Mouse (Mus musculus) stomach, postnatal 0 days (tissue): ENCODE results near the gene Hoxa5. TPM values are rescaled to one million over a fixed set of nuclear protein-coding genes. Genes with fewer than 3 reads are reported as not detected.
A peak's percentile ranks its signal among the peaks of the same experiment; 100 is the strongest.

Experiments
- ATAC-seq: fragments of 200-750 bp; cut with Nextera tagmentation; 2 replicates; pipeline ENCODE4 v1.8.0; 2017; ENCODE audit not compliant: low FRiP score, low TSS enrichment
- DNase-seq: peaks from one replicate; pipeline ENCODE4 v3.0.0-alpha.2; 2016; ENCODE audit warnings: low spot score
- H3K27ac ChIP-seq: fragments of 300-500 bp; sonication (generic); replicated peaks from 2 replicates; pipeline ENCODE4 v1.5.1; 2014; ENCODE audit warnings: mild to moderate bottlenecking, control low read depth
- H3K27me3 ChIP-seq: fragments of 300-500 bp; sonication (generic); 2 replicates; pipeline ENCODE4 v1.6.1; 2014; ENCODE audit warnings: low read length; ENCODE audit not compliant: control insufficient read depth, insufficient read depth
- H3K36me3 ChIP-seq: fragments of 300-500 bp; sonication (generic); 2 replicates; pipeline ENCODE4 v1.6.1; 2014; ENCODE audit warnings: low read length, mixed read lengths; ENCODE audit not compliant: control insufficient read depth, insufficient read depth
- H3K4me1 ChIP-seq: fragments of 300-500 bp; sonication (generic); replicated peaks from 2 replicates; pipeline ENCODE4 v1.6.1; 2014; ENCODE audit warnings: antibody characterized with exemption; ENCODE audit not compliant: control insufficient read depth, insufficient read depth
- H3K4me2 ChIP-seq: fragments of 300-500 bp; sonication (generic); replicated peaks from 2 replicates; pipeline ENCODE4 v1.6.1; 2014; ENCODE audit warnings: low read depth, mild to moderate bottlenecking, control low read depth, moderate library complexity
- H3K4me3 ChIP-seq: fragments of 300-500 bp; sonication (generic); 2 replicates; pipeline ENCODE4 v1.5.1; 2014; ENCODE audit warnings: low read depth, low read length, control low read depth
- H3K9ac ChIP-seq: fragments of 300-500 bp; sonication (generic); 2 replicates; pipeline ENCODE4 v1.6.1; 2014; ENCODE audit warnings: mild to moderate bottlenecking, low read length, control low read depth, mixed read lengths
- H3K9me3 ChIP-seq: fragments of 300-500 bp; sonication (generic); 2 replicates; pipeline ENCODE4 v1.6.1; 2016; ENCODE audit warnings: low read length; ENCODE audit not compliant: control insufficient read depth
- CTCF ChIP-seq: IDR thresholded peaks from 2 replicates; pipeline ENCODE4 v1.5.1; 2016; ENCODE audit warnings: antibody characterized with exemption, low read depth, mild to moderate bottlenecking, moderate library complexity
- EP300 ChIP-seq: optimal IDR thresholded peaks from 2 replicates; pipeline ENCODE3; 2016; ENCODE audit warnings: antibody characterized with exemption
- WGBS: fragments of 180-500 bp; shearing (Covaris S2); extraction: QIAGEN DNeasy Blood & Tissue Kit; methylation state at CpG from one replicate; pipeline ENCODE4 v1.1.7; 2014; 5-methylcytosine and 5-hydroxymethylcytosine counted together
- polyA plus RNA-seq: library from polyadenylated mRNA; unstranded; fragments of >200 nt; fragmentation: Nextera tagmentation; extraction: Ambion mirVana; gene quantifications from 2 replicates; pipeline ENCODE4 v1.2.1, GENCODE M21; 2015

Hoxa5 gene
- polyA plus RNA-seq, 1 experiment from 2014 or later, result 8.4 TPM

- no peak for TF ChIP-seq EP300
- TF ChIP-seq CTCF, result no peak
- H3K4me1 ChIP-seq, result peaks cover 4% of the 10 kb centered on the region; the same call in 1 of the 2 replicates
- peak overlapping the region; percentile 65 for H3K4me2 ChIP-seq
- ATAC-seq (no peak), DNase-seq (peak; percentile 12)
- WGBS, result 8% methylated on average over 4 of the region's 4 CpGs
- no peaks in the 10 kb centered on the region for H3K9me3 ChIP-seq
- H3K4me3 ChIP-seq, result peak overlapping the region; percentile 38
- 0 out of 2 replicates have a peak, but pooled peaks cover 1% of the 10 kb centered on the region for H3K36me3 ChIP-seq
- H3K27ac ChIP-seq, result peak overlapping the region; percentile 95
- H3K27me3 ChIP-seq, result no peaks in the 10 kb centered on the region
- H3K9ac ChIP-seq, result peak overlapping the region; percentile 38; the same call in 1 of the 2 replicates
Observed at GRCm38 (mm10) chr6:52173648-52174047, 30.7 kb downstream of the Hoxa5 start.

- TF ChIP-seq CTCF, result no peak
- no peak for TF ChIP-seq EP300
- peak overlapping the region; percentile 97 for H3K27ac ChIP-seq
- H3K4me2 ChIP-seq, result peak overlapping the region; percentile 65
- peak overlapping the region; percentile 38 for H3K4me3 ChIP-seq
- H3K9me3 ChIP-seq, result no peaks in the 10 kb centered on the region
- 0 out of 2 replicates have a peak, but pooled peaks cover 2% of the 10 kb centered on the region for H3K36me3 ChIP-seq
- H3K4me1 ChIP-seq, result peaks cover 4% of the 10 kb centered on the region; the same call in 1 of the 2 replicates
- H3K27me3 ChIP-seq, result no peaks in the 10 kb centered on the region
- ATAC-seq, result peak; percentile 77
- H3K9ac ChIP-seq, result peak overlapping the region; percentile 63
- peak; percentile 85 for DNase-seq
- under 1% methylated on average over 35 of the region's 35 CpGs for WGBS
Observed at GRCm38 (mm10) chr6:52172501-52172900, 31.9 kb downstream of the Hoxa5 start.

- 12% methylated on average over 6 of the region's 7 CpGs for whole genome bisulfite sequencing
- Histone ChIP-seq H3K27ac (peak overlapping the region; percentile 97), H3K9me3 (no peaks in the 10 kb centered on the region), H3K9ac (peak overlapping the region; percentile 63), H3K36me3 (0 out of 2 replicates have a peak, but pooled peaks cover 2% of the 10 kb centered on the region), H3K4me2 (peak overlapping the region; percentile 65), H3K27me3 (no peaks in the 10 kb centered on the region), H3K4me3 (peak overlapping the region; percentile 38), H3K4me1 (peaks cover 4% of the 10 kb centered on the region; the same call in 1 of the 2 replicates)
- TF ChIP-seq CTCF (no peak), EP300 (no peak)
- peak; percentile 30 for DNase-seq
- ATAC-seq, result no peak
Observed at GRCm38 (mm10) chr6:52171938-52172337, 32.4 kb downstream of the Hoxa5 start.

- no peak for ATAC-seq
- H3K4me3 ChIP-seq, result peak overlapping the region; percentile 65; the same call in 1 of the 2 replicates
- no peaks in the 10 kb centered on the region for H3K27me3 ChIP-seq
Observed at GRCm38 (mm10) chr6:52171331-52171730, 33.1 kb downstream of the Hoxa5 start.

GRCm38 (mm10) chr6:52170898-52171223, 33.5 kb downstream of the Hoxa5 start:
- DNase-seq (no peak), ATAC-seq (no peak; the same call in 1 of the 2 replicates)
- 28% methylated on average over 5 of the region's 5 CpGs for WGBS
- Histone ChIP-seq H3K27ac (peak overlapping the region; percentile 97), H3K4me3 (peak overlapping the region; percentile 65; the same call in 1 of the 2 replicates), H3K9me3 (no peaks in the 10 kb centered on the region), H3K36me3 (0 out of 2 replicates have a peak, but pooled peaks cover 2% of the 10 kb centered on the region), H3K27me3 (no peaks in the 10 kb centered on the region), H3K4me1 (peaks cover 4% of the 10 kb centered on the region; the same call in 1 of the 2 replicates), H3K9ac (peak overlapping the region; percentile 66), H3K4me2 (peak overlapping the region; percentile 62)
- TF ChIP-seq CTCF (no peak), EP300 (no peak)

More at GRCm38 (mm10) chr6:52171331-52171730, 33.1 kb downstream of the Hoxa5 start:
- TF ChIP-seq CTCF (no peak), EP300 (no peak)
- Histone ChIP-seq H3K4me1 (peaks cover 4% of the 10 kb centered on the region; the same call in 1 of the 2 replicates), H3K4me2 (peak overlapping the region; percentile 62), H3K9ac (0 out of 2 replicates have a peak overlapping the region, but pooled peaks have one; percentile 31), H3K27ac (peak overlapping the region; percentile 97), H3K36me3 (0 out of 2 replicates have a peak, but pooled peaks cover 2% of the 10 kb centered on the region), H3K9me3 (no peaks in the 10 kb centered on the region)
- DNase-seq, result no peak
- WGBS, result 25% methylated on average over 4 of the region's 4 CpGs

- WGBS, result 23% methylated on average over 40 of the region's 40 CpGs
- H3K4me1 ChIP-seq, result peaks cover 4% of the 10 kb centered on the region; the same call in 1 of the 2 replicates
- peak overlapping the region; percentile 66 for H3K9ac ChIP-seq
- H3K4me2 ChIP-seq, result peak overlapping the region; percentile 62
- peak overlapping the region; percentile 65 for H3K4me3 ChIP-seq
- no peak for DNase-seq
- H3K9me3 ChIP-seq, result no peaks in the 10 kb centered on the region
- H3K27ac ChIP-seq, result peak overlapping the region; percentile 97
- H3K27me3 ChIP-seq, result no peaks in the 10 kb centered on the region
- no peak for TF ChIP-seq CTCF
- no peak for TF ChIP-seq EP300
- peak; percentile 24 for ATAC-seq
- H3K36me3 ChIP-seq, result 0 out of 2 replicates have a peak, but pooled peaks cover 2% of the 10 kb centered on the region
Observed at GRCm38 (mm10) chr6:52170166-52170897, 34.1 kb downstream of the Hoxa5 start.
